Mouse (Mus musculus): ENCODE measurements at regions not wholly inside any gene's neighbourhood (a gene's known extent, or its start where the extent isn't known, plus 50 kb on each side); places are given as distances from the start of the nearest gene placed in this dataset.

DNA sequence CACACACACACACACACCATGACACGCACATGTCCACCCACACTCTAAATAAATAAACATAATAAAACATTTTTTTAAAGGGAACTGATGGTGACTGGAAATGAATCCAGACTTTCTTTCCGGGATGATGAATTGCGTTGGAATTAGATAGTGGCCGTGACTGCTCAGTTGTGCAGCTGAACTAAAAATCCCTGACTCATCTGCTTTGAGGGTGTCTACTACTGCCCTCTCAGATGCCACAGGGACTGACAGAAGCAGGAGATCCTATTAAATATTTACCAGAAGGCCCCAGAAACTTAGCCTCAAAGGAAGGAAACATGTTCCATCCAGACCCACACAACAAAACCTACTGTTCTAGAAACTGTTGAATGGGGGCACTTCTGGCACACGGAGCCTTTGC lies 65.7 kb downstream of the Polr2m start:
- DNase-seq (ENCODE audit: low spot score) = no peak

DNA sequence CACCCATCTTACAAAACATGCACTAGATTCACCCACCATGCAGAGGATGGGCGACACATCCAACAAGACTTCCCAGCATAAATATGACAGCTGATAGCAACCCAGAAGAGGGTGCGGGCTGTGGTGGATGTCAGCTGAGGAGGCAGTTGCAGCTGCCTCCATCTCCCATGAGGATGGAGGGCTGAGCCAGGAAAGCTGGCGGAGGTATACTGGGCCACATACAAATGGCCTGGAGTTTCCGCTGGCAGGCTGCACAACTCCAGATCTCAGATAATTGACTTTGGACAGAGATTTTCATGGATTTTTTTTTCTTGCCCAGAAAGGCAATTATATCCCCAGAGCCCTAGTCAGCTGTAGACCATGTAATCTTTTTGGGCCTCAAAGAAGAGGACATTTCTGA lies 67.2 kb downstream of the Polr2m start:
- DNase-seq (ENCODE audit: low spot score) = no peak

- no peak for DNase-seq (ENCODE audit: low spot score)
Observed at GRCm38 (mm10) chr9:71417248-71417647, 68.5 kb downstream of the Polr2m start.

DNA sequence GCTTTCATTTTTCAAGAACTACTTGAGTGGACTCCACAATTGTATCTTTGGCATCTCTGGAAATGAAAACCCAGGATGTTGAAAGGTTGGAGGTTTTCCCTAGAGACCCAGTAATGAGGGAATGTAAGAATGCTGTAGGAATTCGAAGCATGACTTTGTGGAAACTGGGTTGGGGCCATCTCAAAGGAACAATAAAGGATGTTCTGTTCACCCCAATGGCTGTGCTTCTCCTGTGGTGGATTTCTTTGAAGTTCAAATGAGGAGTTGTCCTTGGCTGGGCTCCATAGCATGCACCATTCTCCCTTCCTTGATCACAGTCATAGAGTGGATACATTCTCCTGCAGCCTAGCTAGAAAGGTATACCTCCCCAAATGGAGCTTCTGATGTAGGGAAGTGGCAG lies 74.6 kb downstream of the Polr2m start:
- DNase-seq (ENCODE audit: low spot score) = no peak

DNA sequence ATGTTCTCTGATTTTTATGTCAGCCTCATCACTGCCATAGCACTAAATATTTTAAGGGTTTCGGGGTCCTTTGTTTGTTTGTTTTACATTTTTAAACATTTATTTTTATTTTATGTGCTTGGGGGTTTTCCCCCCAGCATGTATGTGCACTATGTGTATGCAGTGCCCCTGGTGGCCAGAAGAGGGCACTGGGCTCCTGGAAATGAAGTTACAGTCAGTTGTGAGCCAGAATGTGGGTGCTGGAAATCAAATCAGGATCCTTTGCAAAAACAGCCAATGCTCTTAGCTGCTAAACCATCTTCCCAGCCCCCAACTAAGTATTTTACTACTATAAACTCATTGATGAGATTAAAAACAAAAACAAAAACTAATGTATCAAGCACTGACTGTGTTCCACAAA lies 75.8 kb downstream of the Polr2m start:
- DNase-seq (ENCODE audit: low spot score) = no peak

- no peak for DNase-seq (ENCODE audit: low spot score)
Observed at GRCm38 (mm10) chr9:71408946-71409345, 76.8 kb downstream of the Polr2m start.

- DNase-seq (ENCODE audit: low spot score) = no peak
Observed at GRCm38 (mm10) chr9:71404396-71405135, 81.2 kb downstream of the Polr2m start.

DNA sequence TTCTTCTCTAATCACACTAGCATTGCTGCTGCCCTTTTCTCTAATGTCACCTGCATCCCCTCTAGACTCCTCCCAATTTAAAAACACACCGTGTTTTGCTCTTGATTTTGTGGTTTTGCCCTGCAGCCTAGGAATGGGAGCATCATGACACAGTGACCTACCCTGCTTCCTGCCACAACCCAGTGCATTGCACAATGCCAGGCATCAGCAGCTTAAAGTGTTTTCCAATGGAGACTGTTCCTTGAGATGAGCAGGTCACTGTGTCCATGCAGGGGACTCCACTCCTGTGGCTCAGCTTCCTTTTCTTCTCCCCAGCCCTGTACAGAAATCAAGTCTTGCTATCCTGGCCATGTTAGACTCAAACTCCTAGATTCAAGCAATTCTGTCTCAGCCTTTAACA lies 84.1 kb downstream of the Polr2m start:
- DNase-seq (ENCODE audit: low spot score) = no peak

- DNase-seq (ENCODE audit: low spot score) = no peak
Observed at GRCm38 (mm10) chr9:71399346-71399745, 86.4 kb downstream of the Polr2m start.

- DNase-seq (ENCODE audit: low spot score) = no peak
Observed at GRCm38 (mm10) chr9:71396784-71397183, 89.0 kb downstream of the Polr2m start.

GRCm38 (mm10) chr9:71390221-71390620 lies 95.5 kb downstream of the Polr2m start:
- no peak for DNase-seq (ENCODE audit: low spot score)

- no peak for DNase-seq (ENCODE audit: low spot score)
Observed at GRCm38 (mm10) chr9:71387426-71387825, 98.3 kb downstream of the Polr2m start.

GRCm38 (mm10) chr9:71383901-71384300 lies 101.8 kb downstream of the Polr2m start:
- no peak for DNase-seq (ENCODE audit: low spot score)

DNA sequence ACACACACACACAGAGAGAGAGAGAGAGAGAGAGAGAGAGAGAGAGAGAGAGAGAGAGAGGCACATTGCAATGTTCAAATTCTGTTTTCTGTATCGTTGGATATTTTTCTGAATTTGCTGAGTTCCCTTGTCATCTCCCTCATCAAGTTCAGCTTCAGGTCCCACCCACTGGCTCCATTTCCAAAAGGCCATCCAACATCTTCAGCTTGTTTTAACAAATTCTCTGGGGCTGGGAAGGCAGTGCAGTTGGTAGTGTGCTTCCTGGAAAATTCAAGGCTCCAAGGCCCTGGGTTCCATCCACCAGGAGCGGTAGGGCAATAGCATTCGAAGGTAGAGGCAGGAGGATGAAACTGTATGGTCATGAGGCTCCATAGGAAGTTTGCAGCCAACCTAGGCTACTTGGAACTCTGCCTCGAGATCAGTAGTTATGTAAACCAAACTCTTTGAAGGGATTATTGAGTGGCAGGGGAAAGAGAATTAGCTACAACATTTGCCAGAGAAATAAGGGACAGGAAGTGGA lies 105.9 kb downstream of the Polr2m start:
- DNase-seq (ENCODE audit: low spot score) = no peak

DNA sequence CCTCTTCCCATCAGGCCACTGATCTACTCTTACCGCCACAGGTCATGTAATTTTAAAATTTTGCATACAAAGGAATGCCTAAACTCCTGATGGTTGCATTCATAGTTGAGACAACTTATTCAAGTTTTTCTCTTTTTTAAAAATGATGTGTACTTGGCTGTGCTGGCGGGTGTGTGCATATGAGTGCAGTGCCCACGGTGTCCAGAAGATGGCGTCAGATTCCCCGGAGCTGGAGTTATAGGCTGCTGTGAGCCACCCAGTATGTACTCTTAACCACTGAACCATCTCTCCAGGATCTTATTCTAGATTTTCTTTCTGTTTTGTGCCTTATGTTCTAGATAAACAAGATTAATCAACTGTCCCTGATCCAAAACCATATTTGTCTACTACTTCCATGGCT lies 116.0 kb downstream of the Polr2m start:
- no peak for DNase-seq (ENCODE audit: low spot score)

DNA sequence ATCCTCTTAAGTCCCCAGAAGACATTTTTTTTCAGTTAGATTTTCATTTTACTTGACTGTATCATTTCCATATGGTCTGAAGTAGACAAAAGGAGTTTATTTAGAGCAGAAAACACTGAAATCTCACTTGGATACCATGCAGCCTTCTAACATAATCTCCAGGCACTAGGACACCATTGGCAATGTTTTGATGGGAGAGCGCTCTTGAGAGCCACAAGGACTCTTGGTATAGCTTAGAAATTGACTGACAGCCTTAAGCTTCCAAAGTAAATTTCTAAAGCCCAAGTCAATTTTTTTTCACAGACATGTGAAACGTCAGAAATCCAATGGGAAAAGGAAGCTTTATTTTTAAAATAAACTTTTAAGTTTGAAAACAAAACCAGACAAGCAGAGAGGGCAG lies 116.5 kb downstream of the Polr2m start:
- no peak for DNase-seq (ENCODE audit: low spot score)

DNA sequence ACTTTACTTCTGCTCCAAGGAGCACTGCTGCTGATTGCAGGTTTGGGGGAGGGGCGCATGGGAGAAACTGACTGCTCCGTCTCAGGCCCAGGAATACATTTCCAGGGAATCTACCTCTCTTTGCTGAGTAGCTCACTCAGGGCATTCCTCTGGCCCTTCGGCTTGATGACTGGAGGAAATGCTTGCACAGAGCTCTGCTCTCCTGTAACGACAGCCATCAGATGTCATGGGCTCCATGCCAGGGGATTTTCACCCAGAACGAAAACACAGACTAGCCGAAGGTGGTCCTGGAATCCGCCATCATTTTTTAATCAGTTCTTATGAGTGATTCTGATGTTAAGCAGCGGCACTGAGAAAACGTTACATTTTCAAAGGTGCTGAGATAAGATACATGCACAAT lies 119.2 kb downstream of the Polr2m start:
- no peak for DNase-seq (ENCODE audit: low spot score)

- no peak for DNase-seq (ENCODE audit: low spot score)
Observed at GRCm38 (mm10) chr9:71365177-71365738, 120.5 kb downstream of the Polr2m start.

- DNase-seq (ENCODE audit: low spot score) = no peak
Observed at GRCm38 (mm10) chr9:71364047-71364665, 121.6 kb downstream of the Polr2m start.

- no peak for DNase-seq (ENCODE audit: low spot score)
Observed at GRCm38 (mm10) chr9:71362401-71362800, 123.3 kb downstream of the Polr2m start.

DNA sequence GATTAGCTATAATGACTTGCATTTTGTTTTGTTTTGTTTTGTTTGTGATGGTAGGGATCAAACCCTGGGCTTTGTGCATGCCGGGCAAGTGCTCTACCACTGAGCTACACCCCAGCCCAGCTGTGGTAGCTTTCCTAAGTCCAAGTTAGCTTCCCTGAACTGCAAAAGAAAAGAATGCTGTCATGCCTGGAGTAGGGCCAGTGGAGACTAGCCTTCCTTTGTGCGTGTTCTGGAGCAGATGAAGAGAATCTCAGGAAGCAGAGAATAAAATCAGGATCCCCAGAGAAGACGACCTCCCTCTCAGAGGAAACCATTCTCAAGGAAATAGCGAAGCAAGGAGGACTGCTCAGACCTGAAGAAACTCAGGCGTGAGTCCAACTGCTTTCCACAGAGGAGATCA lies 123.8 kb downstream of the Polr2m start:
- no peak for DNase-seq (ENCODE audit: low spot score)

DNA sequence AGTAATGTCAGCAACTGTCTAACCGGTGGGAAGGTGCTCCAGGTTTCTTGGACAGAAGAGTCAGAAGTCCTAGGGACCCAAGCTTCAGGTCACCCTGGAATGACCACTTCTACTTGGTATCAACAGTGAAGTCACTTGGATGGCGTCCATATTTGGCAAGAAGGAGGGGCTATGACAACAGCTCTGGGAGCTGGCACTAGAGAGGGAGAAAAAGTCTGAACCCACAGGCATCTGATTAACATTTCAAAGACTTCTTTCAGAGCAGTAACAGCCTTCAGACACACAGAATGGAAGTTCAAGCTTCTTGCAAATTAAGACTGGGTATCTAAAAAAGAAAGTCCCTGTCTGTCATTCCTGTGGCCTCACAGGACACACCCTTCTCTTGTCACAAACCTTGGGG lies 124.4 kb downstream of the Polr2m start:
- no peak for DNase-seq (ENCODE audit: low spot score)

DNA sequence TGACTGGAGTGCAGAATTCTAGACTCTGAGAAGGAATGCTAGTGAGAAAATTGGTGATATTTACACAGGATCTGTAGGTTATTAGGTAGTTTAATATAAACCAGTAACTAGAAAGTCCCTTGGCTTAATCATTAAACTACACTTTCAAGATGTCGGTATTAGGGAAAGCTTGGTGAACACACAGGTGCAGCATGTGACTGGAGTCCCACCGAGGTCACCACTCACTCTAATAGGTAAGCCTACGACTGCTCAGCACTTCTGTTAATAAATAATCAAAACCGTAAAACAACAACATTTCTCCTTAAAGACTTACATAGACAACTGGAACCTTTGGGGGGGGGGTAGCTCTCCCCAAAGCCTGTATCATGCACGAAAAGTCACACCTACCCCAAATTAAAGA lies 125.1 kb downstream of the Polr2m start:
- DNase-seq (ENCODE audit: low spot score) = no peak

Data from c-Kit-positive CD71-positive TER-119-positive erythroid progenitor cells, embryonic 14.5 days (primary cell).